Mouse (Mus musculus) neural tube, embryonic 11.5 days (tissue): Measurements from ENCODE around the gene Serp2. TPM values are rescaled to one million over a fixed set of nuclear protein-coding genes. Genes with fewer than 3 reads are reported as not detected.

Source experiments
- ATAC-seq: fragments of 200-750 bp; cut with Nextera tagmentation; 2 replicates; pipeline ENCODE4 v1.8.0; 2017; ENCODE audit warnings: moderate number of reproducible peaks, mild to moderate bottlenecking, moderate TSS enrichment, moderate library complexity; ENCODE audit not compliant: insufficient read depth, low FRiP score, low TSS enrichment
- DNase-seq: peaks from one replicate; pipeline ENCODE4 v3.0.0-alpha.2; 2015; ENCODE audit warnings: low spot score
- H3K27ac ChIP-seq: fragments of 300-500 bp; sonication (generic); 2 replicates; pipeline ENCODE4 v1.5.1; 2014; ENCODE audit warnings: low read depth, mild to moderate bottlenecking, low read length
- H3K27me3 ChIP-seq: fragments of 300-500 bp; sonication (generic); 2 replicates; pipeline ENCODE4 v1.6.1; 2014; ENCODE audit warnings: mild to moderate bottlenecking, low read length, mixed read lengths; ENCODE audit not compliant: control insufficient read depth, insufficient read depth
- H3K36me3 ChIP-seq: fragments of 300-500 bp; sonication (generic); 2 replicates; pipeline ENCODE4 v1.6.1; 2014; ENCODE audit warnings: mild to moderate bottlenecking, low read length, moderate library complexity, mixed read lengths; ENCODE audit not compliant: control insufficient read depth, insufficient read depth
- H3K4me1 ChIP-seq: fragments of 300-500 bp; sonication (generic); 2 replicates; pipeline ENCODE4 v1.6.1; 2014; ENCODE audit warnings: low read length, mixed read lengths; ENCODE audit not compliant: control insufficient read depth, insufficient read depth
- H3K4me2 ChIP-seq: fragments of 300-500 bp; sonication (generic); 2 replicates; pipeline ENCODE4 v1.6.1; 2014; ENCODE audit warnings: low read depth, mild to moderate bottlenecking, moderate library complexity
- H3K4me3 ChIP-seq: fragments of 300-500 bp; sonication (generic); 2 replicates; pipeline ENCODE4 v1.5.1; 2014; ENCODE audit warnings: low read depth, low read length
- H3K9ac ChIP-seq: fragments of 300-500 bp; sonication (generic); 2 replicates; pipeline ENCODE4 v1.6.1; 2014; ENCODE audit warnings: mild to moderate bottlenecking, low read length
- H3K9me3 ChIP-seq: fragments of 300-500 bp; sonication (generic); 2 replicates; pipeline ENCODE4 v1.6.1; 2016; ENCODE audit warnings: low read length; ENCODE audit not compliant: control insufficient read depth
- WGBS: fragments of 180-500 bp; shearing (Covaris S2); extraction: QIAGEN DNeasy Blood & Tissue Kit; methylation state at CpG from one replicate; pipeline ENCODE4 v1.1.7; 2014; 5-methylcytosine and 5-hydroxymethylcytosine counted together
- polyA plus RNA-seq: library from polyadenylated mRNA; unstranded; fragments of >200 nt; fragmentation: Nextera tagmentation; extraction: Ambion mirVana; gene quantifications from 2 replicates; pipeline ENCODE4 v1.2.1, GENCODE M21; 2014

Serp2 gene
- polyA plus RNA-seq, 1 experiment from 2014 or later, result 47.1 TPM

DNA sequence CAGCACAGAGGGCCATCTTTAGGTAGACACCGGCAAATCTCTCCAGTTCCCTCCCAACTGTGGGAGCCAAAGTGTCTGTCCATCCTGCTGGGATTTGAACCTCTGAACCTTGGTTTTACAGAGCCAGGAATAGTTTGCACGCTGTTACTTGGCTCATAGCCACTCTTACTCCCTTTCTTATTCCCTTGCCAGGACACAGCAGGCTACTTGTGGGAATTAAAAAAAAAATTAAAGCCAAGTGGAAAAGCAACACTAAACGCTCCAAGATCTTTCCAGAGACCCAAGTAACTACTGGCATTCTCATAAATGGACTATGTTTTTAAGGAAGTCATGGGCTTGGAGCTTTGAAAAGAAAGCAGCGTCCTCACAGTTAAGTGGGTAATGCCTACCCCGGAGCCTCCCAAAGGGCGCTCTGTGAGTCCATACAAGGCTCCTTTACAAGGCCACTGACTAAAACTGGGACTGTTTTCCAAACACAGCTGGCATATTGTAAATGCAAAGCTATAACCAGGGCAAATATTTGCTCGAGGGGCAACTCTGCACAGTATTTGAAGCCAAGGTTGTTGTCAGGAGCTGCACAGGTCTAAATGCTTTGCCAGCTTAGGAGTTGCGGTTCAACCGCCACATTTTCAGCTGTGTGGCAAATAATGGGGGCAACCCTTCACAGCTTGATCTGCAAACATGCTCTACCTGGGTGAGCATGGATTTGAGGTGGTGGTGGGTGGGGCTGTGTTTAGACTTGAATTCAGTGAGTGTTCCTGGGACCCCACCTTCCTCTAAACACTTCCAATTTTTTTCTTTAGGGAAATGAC is 38.6 kb upstream of the Serp2 start:
- WGBS, result 73% methylated on average over 9 of the region's 9 CpGs
- ATAC-seq (no peak), DNase-seq (no peak)
- no peaks in the 10 kb centered on the region for H3K36me3 ChIP-seq
- H3K4me2 ChIP-seq, result no peak overlapping the region
- H3K4me1 ChIP-seq, result peaks cover 5% of the 10 kb centered on the region; the same call in 1 of the 2 replicates
- no peaks in the 10 kb centered on the region for H3K9me3 ChIP-seq
- no peak overlapping the region for H3K9ac ChIP-seq
- H3K4me3 ChIP-seq, result no peak overlapping the region
- H3K27ac ChIP-seq, result no peak overlapping the region
- no peaks in the 10 kb centered on the region for H3K27me3 ChIP-seq

DNA sequence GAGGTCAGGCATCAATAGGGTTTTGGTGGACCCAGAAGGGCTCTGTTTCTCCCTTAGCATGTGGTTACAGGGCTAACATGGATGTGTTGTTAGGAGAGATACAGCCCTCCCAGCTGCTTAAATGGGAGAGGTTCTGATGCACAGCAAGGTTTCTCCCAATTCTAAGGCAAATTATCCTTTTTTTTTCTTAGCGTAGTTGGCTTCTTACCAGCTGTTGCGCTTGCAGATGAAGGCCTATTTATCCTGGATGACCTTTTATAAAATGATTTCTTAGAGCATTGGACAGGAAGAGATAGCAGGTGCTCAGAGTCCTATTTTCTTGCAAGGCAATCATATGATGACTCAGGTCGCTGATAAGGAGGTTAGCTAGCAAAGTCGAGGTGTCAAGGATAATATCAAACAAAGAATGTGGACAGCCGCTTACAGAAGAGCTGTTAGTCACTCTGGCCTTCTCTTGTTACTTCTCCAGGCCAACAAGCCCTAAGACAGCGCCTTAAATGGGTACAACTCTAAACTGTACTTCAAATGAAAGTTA is 37.7 kb upstream of the Serp2 start:
- Histone ChIP-seq H3K27me3 (no peaks in the 10 kb centered on the region), H3K4me3 (no peak overlapping the region), H3K4me2 (no peak overlapping the region), H3K9me3 (no peaks in the 10 kb centered on the region), H3K27ac (no peak overlapping the region), H3K9ac (no peak overlapping the region), H3K36me3 (no peaks in the 10 kb centered on the region), H3K4me1 (peaks cover 5% of the 10 kb centered on the region; the same call in 1 of the 2 replicates)
- WGBS, result 90% methylated on average over 6 of the region's 6 CpGs
- DNase-seq (no peak), ATAC-seq (no peak)

DNA sequence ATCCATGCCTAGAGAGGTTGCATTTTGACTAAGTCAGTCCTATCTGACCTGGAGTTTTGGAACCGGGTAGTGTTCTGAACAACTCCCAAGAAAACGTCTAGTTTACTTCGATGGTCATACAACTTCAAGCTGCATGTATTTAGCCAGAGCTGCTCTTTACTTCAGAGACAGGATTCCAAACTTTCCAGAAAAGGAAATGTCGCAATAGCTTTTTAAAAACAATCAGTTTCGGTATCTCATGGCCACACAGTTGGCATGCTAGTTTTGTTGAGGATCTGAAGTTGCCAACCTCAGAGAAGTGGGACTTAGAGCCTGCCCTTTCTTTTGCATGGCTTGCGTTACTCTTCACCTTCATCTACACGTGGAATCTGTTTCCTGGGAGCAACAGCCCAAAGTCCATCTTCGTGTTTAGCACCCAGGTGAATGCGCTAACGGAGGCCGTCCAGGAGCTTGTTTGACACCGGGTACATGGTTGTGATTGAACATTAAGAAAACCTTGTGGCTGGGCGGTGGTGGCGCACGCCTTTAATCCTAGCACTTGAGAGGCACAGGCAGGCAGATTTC is 37.0 kb upstream of the Serp2 start:
- Histone ChIP-seq H3K9ac (no peak overlapping the region), H3K27ac (no peak overlapping the region), H3K4me2 (no peak overlapping the region), H3K27me3 (no peaks in the 10 kb centered on the region), H3K4me1 (peaks cover 3% of the 10 kb centered on the region; the same call in 1 of the 2 replicates), H3K9me3 (no peaks in the 10 kb centered on the region), H3K4me3 (no peak overlapping the region), H3K36me3 (no peaks in the 10 kb centered on the region)
- DNase-seq, result no peak
- WGBS, result 96% methylated on average over 15 of the region's 15 CpGs
- no peak for ATAC-seq

DNA sequence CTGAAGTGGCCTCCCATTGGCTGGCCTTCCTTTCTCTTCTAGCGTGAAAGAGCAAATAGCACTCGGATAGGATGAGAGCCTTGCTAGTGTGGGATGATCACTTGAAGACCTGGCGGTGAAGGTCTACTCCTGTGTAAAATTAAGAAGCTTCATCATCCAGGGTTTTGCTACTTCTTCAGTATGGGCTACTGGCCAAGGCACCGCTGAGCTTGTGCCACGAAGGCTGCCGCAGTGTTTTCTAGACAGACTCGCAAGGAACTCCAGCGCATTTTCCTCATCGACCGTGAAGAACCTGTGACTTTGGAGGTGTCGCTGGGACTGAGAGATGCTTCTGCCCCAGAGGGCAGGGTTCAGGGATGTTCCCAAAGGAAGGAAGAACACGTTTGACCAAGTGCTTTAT is 36.0 kb upstream of the Serp2 start:
- no peak overlapping the region for H3K4me3 ChIP-seq
- H3K4me1 ChIP-seq, result no peaks in the 10 kb centered on the region
- H3K36me3 ChIP-seq, result no peaks in the 10 kb centered on the region
- no peak overlapping the region for H3K4me2 ChIP-seq
- ATAC-seq, result no peak
- no peaks in the 10 kb centered on the region for H3K9me3 ChIP-seq
- no peaks in the 10 kb centered on the region for H3K27me3 ChIP-seq
- H3K9ac ChIP-seq, result no peak overlapping the region
- no peak for DNase-seq
- no peak overlapping the region for H3K27ac ChIP-seq
- WGBS, result 92% methylated on average over 12 of the region's 12 CpGs

DNA sequence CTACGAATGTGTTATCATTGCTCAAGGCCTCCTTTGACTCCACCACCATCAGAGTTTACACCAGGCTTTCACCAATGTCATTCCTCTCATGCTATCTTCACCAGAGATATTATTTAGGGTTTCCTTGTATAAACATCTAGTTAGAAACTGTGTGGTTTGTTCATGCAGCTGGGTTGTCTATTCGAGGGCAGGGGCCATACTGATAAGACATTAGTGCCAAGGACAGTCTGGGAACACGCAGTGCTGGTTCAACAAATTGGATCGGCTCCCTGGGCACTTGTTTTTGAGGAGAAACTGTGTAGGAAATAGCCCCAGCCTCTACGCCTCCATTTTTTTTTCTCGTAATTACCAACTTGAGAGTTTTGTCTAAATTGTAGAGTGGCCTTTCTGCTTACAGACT is 35.4 kb upstream of the Serp2 start:
- no peaks in the 10 kb centered on the region for H3K9me3 ChIP-seq
- no peak overlapping the region for H3K9ac ChIP-seq
- H3K4me3 ChIP-seq, result no peak overlapping the region
- no peak overlapping the region for H3K4me2 ChIP-seq
- no peak for ATAC-seq
- no peak overlapping the region for H3K27ac ChIP-seq
- no peaks in the 10 kb centered on the region for H3K36me3 ChIP-seq
- DNase-seq, result no peak
- 84% methylated on average over 6 of the region's 6 CpGs for WGBS
- H3K4me1 ChIP-seq, result no peaks in the 10 kb centered on the region
- no peaks in the 10 kb centered on the region for H3K27me3 ChIP-seq

DNA sequence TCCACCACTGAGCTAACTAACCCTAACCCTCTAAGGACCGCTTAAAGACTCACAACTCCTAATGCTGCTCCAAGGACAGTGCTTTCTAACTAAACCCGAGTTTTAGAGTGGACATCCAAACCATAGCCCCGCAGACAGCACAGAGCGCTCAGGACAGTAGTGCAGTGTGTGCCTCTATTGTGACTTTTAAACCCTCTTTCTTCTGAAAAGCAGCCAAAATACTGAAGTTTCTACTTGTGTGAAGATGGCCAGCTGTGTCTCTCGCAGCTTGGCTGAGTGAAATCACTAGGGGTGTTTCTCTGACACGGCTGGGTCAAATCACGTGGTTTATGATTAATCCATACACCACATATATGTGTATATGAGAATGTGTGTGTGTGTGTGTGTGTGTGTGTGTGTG is 33.4 kb upstream of the Serp2 start:
- H3K4me2 ChIP-seq, result no peak overlapping the region
- H3K27me3 ChIP-seq, result no peaks in the 10 kb centered on the region
- H3K4me1 ChIP-seq, result no peaks in the 10 kb centered on the region
- 86% methylated on average over 7 of the region's 7 CpGs for WGBS
- DNase-seq (no peak), ATAC-seq (no peak)
- no peaks in the 10 kb centered on the region for H3K36me3 ChIP-seq
- H3K4me3 ChIP-seq, result no peak overlapping the region
- H3K9ac ChIP-seq, result no peak overlapping the region
- H3K27ac ChIP-seq, result no peak overlapping the region
- no peaks in the 10 kb centered on the region for H3K9me3 ChIP-seq

DNA sequence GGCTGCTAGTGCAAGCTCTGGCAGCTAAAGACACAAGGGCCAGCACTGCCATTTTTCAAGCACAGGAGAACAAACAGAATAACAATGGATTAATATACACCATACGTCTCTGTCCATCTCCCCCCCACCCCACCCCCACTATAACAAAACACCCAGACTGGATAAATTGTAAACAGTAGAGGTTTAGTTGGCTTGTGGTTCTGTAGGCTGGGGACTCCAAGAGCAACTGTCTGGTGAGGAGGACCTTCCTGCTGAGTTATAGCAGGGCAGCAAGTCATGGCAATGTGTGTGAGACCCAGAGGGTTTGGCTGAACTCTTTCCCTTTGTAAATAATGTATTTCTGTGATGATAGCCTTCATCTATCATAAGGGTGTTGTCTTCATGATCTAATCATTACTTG is 33.0 kb upstream of the Serp2 start:
- ATAC-seq (no peak), DNase-seq (no peak)
- Histone ChIP-seq H3K4me1 (no peaks in the 10 kb centered on the region), H3K4me2 (no peak overlapping the region), H3K36me3 (no peaks in the 10 kb centered on the region), H3K9ac (no peak overlapping the region), H3K27ac (no peak overlapping the region), H3K27me3 (no peaks in the 10 kb centered on the region), H3K4me3 (no peak overlapping the region), H3K9me3 (no peaks in the 10 kb centered on the region)
- 89% methylated on average over 1 of the region's 1 CpGs for WGBS

DNA sequence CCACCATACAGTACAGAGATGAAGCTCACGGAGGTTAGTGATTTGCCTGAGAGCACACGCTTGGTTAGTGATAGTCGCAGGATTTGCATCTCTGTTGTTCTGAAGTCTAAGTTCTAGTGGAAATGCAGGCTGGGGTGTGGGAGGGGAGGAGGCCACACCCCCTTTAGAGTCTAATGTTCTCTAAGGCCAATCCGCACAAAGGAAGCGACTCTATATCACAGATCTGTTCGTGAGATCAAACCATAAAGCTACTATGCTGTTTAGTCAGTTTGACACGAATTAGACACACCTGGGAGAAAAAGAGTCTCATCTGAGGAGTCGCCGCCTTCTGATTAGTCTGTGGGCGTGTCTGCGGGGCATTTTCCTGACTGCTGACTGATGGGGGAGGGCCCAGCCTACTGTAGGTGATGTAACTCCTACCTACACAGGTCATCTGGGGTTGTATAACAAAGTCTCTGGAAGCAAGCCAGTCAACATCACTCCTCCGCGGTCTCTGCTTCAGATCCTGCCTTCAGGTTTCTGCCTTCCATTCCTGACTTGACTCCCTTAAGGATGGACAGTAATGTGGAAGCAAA is 29.2 kb upstream of the Serp2 start:
- Histone ChIP-seq H3K4me3 (no peak overlapping the region), H3K9ac (no peak overlapping the region), H3K36me3 (no peaks in the 10 kb centered on the region), H3K4me2 (no peak overlapping the region), H3K27ac (no peak overlapping the region), H3K9me3 (no peaks in the 10 kb centered on the region), H3K27me3 (no peaks in the 10 kb centered on the region), H3K4me1 (no peaks in the 10 kb centered on the region)
- WGBS, result 42% methylated on average over 13 of the region's 13 CpGs
- ATAC-seq (no peak), DNase-seq (no peak)
